Mouse (Mus musculus) forebrain, embryonic 15.5 days (tissue): ENCODE results near the gene Zfp960. TPM values are rescaled to one million over a fixed set of nuclear protein-coding genes. Genes with fewer than 3 reads are reported as not detected.
"Not testable (repeated sequence)": the region's sequence is repeated elsewhere in the genome, so short reads cannot be mapped to it uniquely, and the experiment has no call there.

ENCODE experiments used
- ATAC-seq: fragments of 200-750 bp; cut with Nextera tagmentation; replicated peaks from 2 replicates; pipeline ENCODE4 v1.8.0; 2017; ENCODE audit warnings: mild to moderate bottlenecking, moderate TSS enrichment, moderate library complexity
- H3K27ac ChIP-seq: fragments of 300-500 bp; sonication (generic); replicated peaks from 2 replicates; pipeline ENCODE4 v1.5.1; 2015; ENCODE audit warnings: mild to moderate bottlenecking, inconsistent platforms
- H3K27me3 ChIP-seq: fragments of 300-500 bp; sonication (generic); 2 replicates; pipeline ENCODE4 v1.6.1; 2015; ENCODE audit warnings: inconsistent platforms
- H3K36me3 ChIP-seq: fragments of 300-500 bp; sonication (generic); 2 replicates; pipeline ENCODE4 v1.6.1; 2015; ENCODE audit warnings: mild to moderate bottlenecking, inconsistent platforms
- H3K4me1 ChIP-seq: fragments of 300-500 bp; sonication (generic); 2 replicates; pipeline ENCODE4 v1.6.1; 2015; ENCODE audit warnings: inconsistent platforms
- H3K4me2 ChIP-seq: fragments of 300-500 bp; sonication (generic); replicated peaks from 2 replicates; pipeline ENCODE4 v1.6.1; 2015; ENCODE audit warnings: mild to moderate bottlenecking, inconsistent platforms
- H3K4me3 ChIP-seq: fragments of 300-500 bp; sonication (generic); 2 replicates; pipeline ENCODE4 v1.5.1; 2015; ENCODE audit warnings: mild to moderate bottlenecking, inconsistent platforms
- H3K9ac ChIP-seq: fragments of 300-500 bp; sonication (generic); replicated peaks from 2 replicates; pipeline ENCODE4 v1.6.1; 2015; ENCODE audit warnings: mild to moderate bottlenecking, inconsistent platforms
- H3K9me3 ChIP-seq: fragments of 300-500 bp; sonication (generic); 2 replicates; pipeline ENCODE4 v1.6.1; 2016; ENCODE audit warnings: inconsistent platforms
- WGBS: fragments of 180-500 bp; shearing (Covaris S2); methylation state at CpG from one replicate; pipeline ENCODE4 v1.1.7; 2015; ENCODE audit warnings: mixed read lengths; 5-methylcytosine and 5-hydroxymethylcytosine counted together
- polyA plus RNA-seq: library from polyadenylated mRNA; unstranded; fragments of >200 nt; fragmentation: Nextera tagmentation; extraction: Ambion mirVana; gene quantifications from 2 replicates; pipeline ENCODE4 v1.2.1, GENCODE M21; 2015

The Zfp960 gene
- polyA plus RNA-seq = 3.3 and 4.1 TPM in 2 replicates

DNA sequence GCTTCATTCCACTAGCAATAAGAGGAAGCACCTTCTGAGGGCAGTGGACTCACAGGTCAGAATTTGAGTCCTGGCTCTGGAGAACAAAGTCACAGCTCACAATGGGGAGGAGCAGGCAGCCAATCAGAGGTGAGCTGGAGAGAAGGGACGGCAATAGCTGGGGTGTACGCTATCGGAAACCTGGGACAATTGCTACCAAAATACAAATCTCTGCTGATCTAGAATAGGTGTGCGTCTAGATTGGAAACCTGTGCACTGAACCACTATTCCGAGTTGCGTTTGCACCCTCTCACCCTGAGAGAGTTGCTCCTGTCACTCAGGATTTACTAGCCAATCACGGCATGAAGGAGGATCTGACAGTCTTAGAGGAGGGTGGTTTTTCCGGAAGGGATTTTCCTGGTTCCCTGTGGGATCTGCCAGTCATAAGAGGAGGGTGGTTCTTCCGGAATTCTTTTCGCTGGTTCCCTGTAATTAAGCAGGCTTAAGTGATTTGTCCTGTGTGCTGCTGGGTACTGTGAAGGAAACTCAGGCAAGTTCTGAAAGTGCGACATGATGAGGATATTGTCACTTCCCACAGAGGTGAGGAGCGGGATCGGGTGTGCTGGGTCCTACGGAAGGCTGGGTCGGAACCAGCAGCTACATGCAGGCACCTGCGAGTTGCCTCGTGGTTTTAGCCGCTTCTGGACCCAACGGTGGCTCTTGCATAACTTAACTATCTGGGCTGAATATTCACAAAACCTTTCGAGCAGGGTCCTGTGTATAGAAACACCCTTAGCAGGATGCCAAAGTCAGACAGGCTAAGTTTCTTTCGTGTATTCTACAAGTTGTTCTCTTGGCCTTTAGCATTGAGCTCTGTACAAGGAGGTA is at the start of gene Zfp960:
Zfp960 (plus strand) TSS at position 486 of the 867 bp plus-strand sequence.
- peak within 1 kb of the TSS; percentile 47 for H3K27ac ChIP-seq
- H3K36me3 ChIP-seq, H3K9me3 ChIP-seq, H3K4me1 ChIP-seq, H3K27me3 ChIP-seq: not testable (repeated sequence)
- 1% methylated on average over 20 of the region's 21 CpGs for WGBS
- H3K9ac ChIP-seq = peak within 1 kb of the TSS; percentile 50
- H3K4me2 ChIP-seq = peak within 1 kb of the TSS; percentile 50
- peak within 1 kb of the TSS; percentile 47 for H3K4me3 ChIP-seq
- peak; percentile 100 for ATAC-seq

DNA sequence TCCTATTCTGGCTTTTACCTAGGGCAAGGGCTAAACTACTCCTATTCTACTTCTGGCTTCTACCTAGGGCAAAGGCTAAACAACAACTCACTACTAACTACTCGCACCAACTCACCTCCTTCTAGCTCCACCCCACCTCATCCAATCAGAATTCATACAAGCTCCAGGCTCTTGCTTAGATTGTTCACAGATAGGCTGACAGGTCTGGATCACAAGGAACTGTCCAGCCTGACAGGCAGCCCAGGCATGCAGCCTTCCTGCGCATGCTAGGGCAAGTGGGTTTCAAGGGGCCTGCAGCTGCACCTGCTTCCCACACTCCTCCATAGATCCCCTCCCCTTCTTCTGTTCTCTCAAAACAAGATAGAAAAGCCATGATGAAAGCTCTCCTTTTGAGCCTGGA is 45.8 kb upstream of the Zfp960 start:
- H3K4me2 ChIP-seq, H3K9ac ChIP-seq, H3K4me3 ChIP-seq, ATAC-seq, H3K27ac ChIP-seq, H3K36me3 ChIP-seq, H3K4me1 ChIP-seq, H3K27me3 ChIP-seq: not testable (repeated sequence)
- WGBS = 98% methylated on average over 2 of the region's 2 CpGs
- peaks cover 13% of the 10 kb centered on the region for H3K9me3 ChIP-seq

DNA sequence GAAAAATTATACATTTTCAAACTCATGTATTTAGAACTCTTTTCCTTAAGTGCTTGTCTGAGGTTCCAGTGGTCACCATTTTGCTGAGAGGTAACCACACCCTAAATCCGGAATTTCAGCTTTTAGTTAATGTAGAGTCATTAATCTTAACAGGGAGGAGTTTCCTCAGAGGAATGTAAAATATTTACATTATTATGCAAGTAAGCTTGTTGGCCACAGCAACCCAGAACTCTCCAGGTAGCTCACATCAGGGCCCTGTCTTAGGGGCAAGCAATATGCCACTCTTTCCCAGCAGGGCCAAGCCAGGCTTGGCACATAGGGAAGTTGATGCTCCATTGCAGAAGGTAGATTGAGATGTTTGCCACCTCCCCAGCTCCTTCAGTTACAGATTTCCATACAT is 4.3 kb upstream of the Zfp960 start:
- not testable (repeated sequence) for H3K9me3 ChIP-seq, H3K4me1 ChIP-seq, H3K36me3 ChIP-seq, H3K27me3 ChIP-seq, H3K9ac ChIP-seq, H3K27ac ChIP-seq, H3K4me2 ChIP-seq, ATAC-seq, H3K4me3 ChIP-seq
- WGBS = 76% methylated on average over 1 of the region's 1 CpGs

DNA sequence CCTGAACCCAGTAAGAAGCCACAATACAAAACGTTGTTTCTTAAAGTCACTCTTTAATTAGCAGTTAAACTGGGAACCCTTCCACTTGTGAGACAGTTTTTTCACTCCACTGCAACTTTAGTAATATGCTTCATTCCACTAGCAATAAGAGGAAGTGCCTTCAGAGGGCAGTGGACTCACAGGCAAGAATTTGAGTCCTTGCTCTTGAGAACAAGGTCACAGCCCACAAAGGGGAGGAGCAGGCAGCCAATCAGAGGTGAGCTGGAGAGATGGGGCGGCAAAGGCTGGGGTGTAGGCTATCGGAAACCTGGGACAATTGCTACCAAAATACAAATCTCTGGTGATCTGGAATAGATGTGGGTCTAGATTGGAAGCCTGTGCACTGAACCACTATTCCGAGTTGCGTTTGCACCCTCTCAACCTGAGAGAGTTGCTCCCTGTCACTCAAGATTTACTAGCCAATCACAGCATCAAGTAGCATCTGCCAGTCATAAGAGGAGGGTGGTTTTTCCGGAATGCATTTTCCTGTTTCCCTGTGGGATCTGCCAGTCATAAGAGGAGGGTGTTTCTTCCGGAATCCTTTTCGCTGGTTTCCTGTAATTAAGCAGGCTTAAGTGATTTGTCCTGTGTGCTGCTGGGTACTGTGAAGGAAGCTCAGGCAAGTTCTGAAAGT is 57.1 kb downstream of the Zfp960 start, which contains the start of gene Zfp97:
Zfp97 (plus strand) TSS at position 586 of the 673 bp plus-strand sequence.
- H3K4me3 ChIP-seq, H3K4me1 ChIP-seq, H3K27ac ChIP-seq, H3K36me3 ChIP-seq, H3K4me2 ChIP-seq, H3K27me3 ChIP-seq, H3K9me3 ChIP-seq, H3K9ac ChIP-seq: not testable (repeated sequence)
- no CpG with 5 or more reads among the region's 8 CpGs for WGBS
- ATAC-seq = peak; percentile 100

Other genes with a start within 250 kb of the Zfp960 start
- gene Zfp97, start 57.3 kb downstream of the Zfp960 start, polyA plus RNA-seq = 3.4 and 3.9 TPM in 2 replicates